Mouse (Mus musculus): ENCODE results near the gene Slc24a3.

Gene Slc24a3

GRCm38 (mm10) chr2:145167664-145168360 is at the start of gene Slc24a3:
Gene Slc24a3 (plus strand): TSS chr2:145167754.
- peak; percentile 73 for DNase-seq

- DNase-seq, result no peak
Observed at GRCm38 (mm10) chr2:145117762-145118161, 49.8 kb upstream of the Slc24a3 start.

GRCm38 (mm10) chr2:145127747-145128146 is 39.8 kb upstream of the Slc24a3 start:
- no peak for DNase-seq

- no peak for DNase-seq
Observed at GRCm38 (mm10) chr2:145136625-145137291, 30.8 kb upstream of the Slc24a3 start.

- DNase-seq, result no peak
Observed at GRCm38 (mm10) chr2:145150407-145150806, 17.1 kb upstream of the Slc24a3 start.

GRCm38 (mm10) chr2:145150821-145151220 is 16.7 kb upstream of the Slc24a3 start:
- DNase-seq, result no peak

- DNase-seq, result no peak
Observed at GRCm38 (mm10) chr2:145152281-145152680, 15.3 kb upstream of the Slc24a3 start.

GRCm38 (mm10) chr2:145158972-145159371 is 8.6 kb upstream of the Slc24a3 start:
- DNase-seq, result no peak

GRCm38 (mm10) chr2:145161046-145161700 is 6.4 kb upstream of the Slc24a3 start:
- DNase-seq, result peak; percentile 88

- DNase-seq, result no peak
Observed at GRCm38 (mm10) chr2:145164086-145164485, 3.5 kb upstream of the Slc24a3 start.

GRCm38 (mm10) chr2:145164562-145164961 is 3.0 kb upstream of the Slc24a3 start:
- no peak for DNase-seq

- no peak for DNase-seq
Observed at GRCm38 (mm10) chr2:145165076-145165475, 2.5 kb upstream of the Slc24a3 start.

GRCm38 (mm10) chr2:145165854-145166253 is 1.7 kb upstream of the Slc24a3 start:
- no peak for DNase-seq

GRCm38 (mm10) chr2:145167051-145167663 is 397 bp upstream of the Slc24a3 start:
- DNase-seq, result peak; percentile 50

- DNase-seq, result no peak
Observed at GRCm38 (mm10) chr2:145168405-145168971, 934 bp downstream of the Slc24a3 start.

- DNase-seq, result no peak
Observed at GRCm38 (mm10) chr2:145172978-145173655, 5.6 kb downstream of the Slc24a3 start.

GRCm38 (mm10) chr2:145175036-145175435 is 7.5 kb downstream of the Slc24a3 start:
- no peak for DNase-seq

GRCm38 (mm10) chr2:145182410-145182809 is 14.9 kb downstream of the Slc24a3 start:
- DNase-seq, result no peak

GRCm38 (mm10) chr2:145188828-145189227 is 21.3 kb downstream of the Slc24a3 start:
- no peak for DNase-seq

- DNase-seq, result no peak
Observed at GRCm38 (mm10) chr2:145196043-145196442, 28.5 kb downstream of the Slc24a3 start.

GRCm38 (mm10) chr2:145196501-145197042 is 29.0 kb downstream of the Slc24a3 start:
- no peak for DNase-seq

- DNase-seq, result no peak
Observed at GRCm38 (mm10) chr2:145197076-145197475, 29.5 kb downstream of the Slc24a3 start.
